Mouse (Mus musculus) T-helper 1 cell (primary cell): Measurements from ENCODE around the gene Rbm26.

Experiments
- in situ Hi-C: fragments of 300-600 bp; cut with MboI, MseI; formaldehyde crosslinking; loops from one replicate; pipeline ENCODE4 v1.15.1; 2025; ENCODE audit warnings: high pct_unique_total_duplicates

Rbm26 gene

DNA sequence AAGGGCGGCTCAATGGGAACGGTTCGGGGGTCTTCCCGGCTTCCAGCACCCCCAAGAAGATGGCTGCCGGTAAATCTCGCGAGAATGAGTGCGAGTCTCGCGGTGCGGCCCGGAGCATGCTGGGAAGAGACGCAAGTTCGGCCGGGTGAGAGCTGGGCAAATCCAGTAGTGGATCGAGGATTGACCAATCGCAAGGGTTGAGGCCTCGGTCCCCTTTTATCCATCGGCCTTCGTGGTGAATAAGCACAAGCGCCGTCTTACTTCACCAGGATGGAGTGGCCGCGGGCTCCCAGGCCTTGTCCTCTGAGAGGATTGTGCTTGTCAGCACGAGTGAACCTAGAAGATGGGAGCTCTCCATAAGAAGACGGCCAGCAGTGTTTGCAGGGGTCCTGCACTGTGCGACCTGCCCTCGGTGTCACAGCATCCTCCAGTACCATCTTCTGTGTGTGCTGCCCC is at the start of gene Rbm26:
TSS of gene Rbm26 (minus strand) at position 90 of the 456 bp plus-strand sequence.
- in situ Hi-C loops, result no loop called here

DNA sequence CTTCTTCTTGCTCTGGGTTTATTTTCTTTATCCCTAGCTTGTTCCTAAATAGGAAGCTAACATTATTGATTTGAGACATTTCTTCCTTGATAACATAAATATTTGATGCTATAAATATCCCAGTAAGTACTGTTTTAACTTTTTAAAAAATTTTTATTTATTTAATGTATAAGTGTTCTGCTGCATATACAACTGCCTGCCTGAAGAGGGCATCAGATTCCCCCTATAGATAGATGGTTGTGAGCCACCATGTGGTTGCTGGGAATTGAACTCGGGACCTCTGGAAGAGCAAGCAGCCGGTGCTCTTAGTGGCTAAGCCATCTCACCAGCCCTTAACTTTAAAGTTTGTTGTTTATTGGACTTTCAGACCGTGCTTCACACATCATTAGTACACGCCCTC is 48.7 kb upstream of the Rbm26 start:
- in situ Hi-C loops, result no loop called here

DNA sequence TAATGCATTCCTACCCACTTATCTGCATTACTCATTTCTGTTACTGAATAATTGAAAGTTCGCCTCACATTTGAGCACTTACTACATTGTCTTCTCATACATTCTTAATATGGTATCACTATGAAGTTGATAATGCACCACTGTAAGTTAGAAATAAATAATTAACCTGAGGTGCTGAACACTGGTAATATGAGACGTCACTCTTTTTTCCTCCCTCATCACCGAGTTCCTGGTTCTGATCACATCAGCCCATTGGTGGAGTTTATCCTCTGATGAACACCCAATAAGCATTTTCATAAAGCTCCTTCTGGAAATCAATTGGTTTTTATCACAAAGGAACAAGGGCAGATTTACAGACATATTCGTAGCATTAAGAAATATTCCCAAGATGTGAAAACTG is 45.1 kb upstream of the Rbm26 start:
- in situ Hi-C loops, result no loop called here

DNA sequence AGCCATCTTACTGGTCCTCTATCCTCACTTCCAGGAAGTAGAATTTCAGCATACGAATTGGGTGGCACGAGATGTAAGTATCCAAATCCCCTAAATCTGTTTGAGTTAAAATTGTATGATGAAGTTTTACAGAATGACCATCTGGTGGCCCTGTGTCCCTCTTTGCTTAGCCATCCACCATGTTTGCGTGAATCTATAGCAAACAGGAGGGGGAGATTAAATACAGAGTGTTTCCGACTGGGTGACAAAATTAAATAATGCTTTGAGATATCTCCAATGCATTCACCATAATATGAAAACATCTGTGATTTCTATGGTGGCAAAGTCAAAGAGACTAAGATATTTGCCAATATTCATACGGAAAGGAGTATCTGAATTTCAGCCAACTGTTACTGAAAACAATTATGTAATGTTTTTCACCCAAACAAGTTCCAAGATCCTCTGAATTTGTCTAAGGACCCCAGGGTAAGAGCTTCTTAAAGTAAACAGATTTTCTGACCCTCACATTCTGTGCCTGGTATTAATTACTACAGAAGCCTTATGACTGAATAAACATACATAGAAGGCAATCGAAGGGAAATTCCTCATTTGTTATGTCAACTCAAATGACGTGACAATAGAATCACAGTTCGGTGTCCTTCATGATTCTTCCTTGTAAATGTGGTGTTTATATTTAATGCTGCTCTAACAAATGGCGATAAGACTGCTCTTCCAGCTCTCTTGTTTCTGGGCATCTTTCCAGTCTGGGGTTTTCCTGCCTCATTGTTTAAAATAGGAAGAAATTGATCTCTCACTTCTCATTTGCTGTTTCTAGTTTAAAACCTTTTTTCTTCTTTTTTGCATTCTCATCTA is 42.6 kb upstream of the Rbm26 start:
- in situ Hi-C loops, result no loop called here

DNA sequence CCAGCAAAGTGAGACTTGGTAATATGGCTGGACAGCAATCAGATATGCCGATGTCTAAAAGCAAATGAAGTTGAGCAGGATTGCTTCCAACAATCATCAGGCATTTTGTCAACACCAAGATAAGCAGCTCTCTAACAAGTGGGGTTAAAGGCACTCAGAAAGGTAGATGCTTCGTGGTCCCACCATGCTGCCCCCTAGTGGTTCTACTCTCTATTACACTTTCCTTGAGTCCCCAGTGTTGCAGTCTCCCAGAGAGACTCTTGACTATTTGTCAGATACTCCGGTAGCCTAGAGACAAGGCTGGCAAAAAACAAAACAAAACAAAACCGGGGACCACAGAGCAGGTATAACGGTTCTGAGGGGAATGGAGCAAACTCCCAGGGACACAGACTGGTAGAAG is 21.3 kb upstream of the Rbm26 start:
- in situ Hi-C loops, result no loop called here

DNA sequence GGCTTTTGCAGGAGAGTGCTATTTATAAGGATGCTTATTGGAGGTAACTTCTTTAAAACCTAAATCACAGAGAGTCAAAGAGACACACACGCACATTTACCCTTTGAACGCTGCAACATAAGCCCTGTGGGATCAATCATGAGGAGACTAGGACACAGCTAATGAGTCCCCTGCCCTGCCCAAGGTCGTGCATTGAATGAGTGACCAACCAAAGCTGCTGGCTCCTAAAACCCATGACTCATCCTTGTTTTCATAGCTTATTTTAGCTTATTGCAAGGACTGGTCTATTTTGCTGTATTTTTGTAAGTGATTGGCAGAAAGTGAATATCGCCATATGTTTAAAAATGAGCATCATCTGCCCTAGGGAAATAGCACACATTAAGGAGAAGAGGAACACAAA is 17.6 kb upstream of the Rbm26 start:
- in situ Hi-C loops, result no loop called here

DNA sequence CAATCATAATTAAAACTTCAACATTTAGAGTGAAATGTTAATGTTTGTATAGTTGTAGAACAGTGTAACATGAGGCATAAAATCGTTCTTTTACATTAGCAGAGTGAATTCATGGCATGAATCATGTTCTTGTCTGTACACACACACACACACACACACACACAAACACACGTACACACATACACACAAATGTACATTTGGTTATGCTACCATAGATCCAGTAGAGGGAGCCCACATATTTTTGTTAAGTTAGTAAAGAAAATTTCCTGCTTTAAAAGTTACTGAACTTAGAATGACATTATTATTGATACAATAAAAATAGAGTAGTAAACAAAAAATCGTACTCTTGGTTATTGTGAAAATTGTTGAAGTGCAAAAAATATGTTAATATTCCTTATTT is 7.7 kb upstream of the Rbm26 start:
- in situ Hi-C loops, result loop anchor here (5.0 to 10.0 kb wide), 2 partner anchors 57 to 710 kb away; partner anchors contain the start of gene Spry2

DNA sequence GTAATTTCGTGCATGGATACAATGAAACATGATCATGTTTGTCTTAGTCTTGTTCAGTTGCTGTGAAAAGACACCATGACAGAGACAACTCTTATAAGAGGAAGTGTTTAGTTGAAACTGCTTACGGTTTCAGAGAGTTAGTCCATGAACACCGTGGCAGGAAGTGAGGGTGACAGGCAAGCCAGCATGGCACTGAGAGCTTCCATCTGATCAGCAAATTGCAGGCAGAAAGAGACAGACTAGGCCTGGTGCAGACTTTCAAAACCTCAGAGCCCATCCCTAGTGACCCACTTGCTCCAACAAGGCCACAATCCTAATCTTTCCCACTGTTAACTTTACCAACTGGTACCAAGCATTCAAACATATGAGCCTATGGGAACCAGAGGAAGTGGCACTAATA is 5.7 kb upstream of the Rbm26 start:
- in situ Hi-C loops, result loop anchor here (5.0 to 10.0 kb wide), 2 partner anchors 60 to 712 kb away; partner anchors contain the start of gene Spry2

DNA sequence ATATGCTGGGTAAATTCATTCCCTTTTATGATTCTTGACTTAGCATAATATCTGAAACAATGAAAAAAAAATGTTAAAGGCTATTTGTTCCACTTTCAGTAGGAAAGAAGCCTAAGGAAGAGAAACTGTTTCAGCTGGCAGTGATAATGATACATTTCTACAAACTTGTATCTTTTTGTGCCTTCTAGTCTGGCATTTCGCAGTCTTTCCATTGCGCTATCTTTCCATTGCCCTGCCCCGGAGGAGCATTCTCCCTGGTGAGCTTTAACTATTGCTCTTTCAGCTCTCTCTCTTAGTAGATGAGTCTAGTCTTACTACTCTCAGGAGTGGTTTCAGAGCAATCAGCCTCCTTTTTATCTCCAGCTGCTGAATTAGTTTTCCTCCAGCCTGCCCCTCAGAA is 2.6 kb upstream of the Rbm26 start:
- in situ Hi-C loops, result loop anchor here (5.0 to 10.0 kb wide), 2 partner anchors 63 to 715 kb away; partner anchors contain the start of gene Spry2

DNA sequence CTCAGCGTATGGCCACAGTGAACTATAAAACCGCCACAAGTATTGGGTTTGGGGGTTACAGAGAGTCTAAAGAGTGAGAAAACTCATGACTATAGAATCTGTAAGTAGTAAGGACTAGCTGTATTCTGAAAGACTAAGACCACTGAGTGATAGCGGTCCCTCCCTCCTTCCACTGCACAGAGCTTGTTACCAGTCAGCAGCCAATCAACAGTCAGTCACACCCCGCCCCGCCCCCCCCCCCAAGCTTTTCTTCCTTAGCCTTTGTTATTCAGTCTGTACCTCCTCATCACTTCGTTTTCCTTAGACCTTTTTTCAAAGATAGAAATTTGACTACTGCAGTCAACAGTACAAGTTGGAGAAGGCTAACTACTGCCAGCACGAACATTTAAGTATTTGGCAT is 1.9 kb upstream of the Rbm26 start:
- in situ Hi-C loops, result no loop called here

DNA sequence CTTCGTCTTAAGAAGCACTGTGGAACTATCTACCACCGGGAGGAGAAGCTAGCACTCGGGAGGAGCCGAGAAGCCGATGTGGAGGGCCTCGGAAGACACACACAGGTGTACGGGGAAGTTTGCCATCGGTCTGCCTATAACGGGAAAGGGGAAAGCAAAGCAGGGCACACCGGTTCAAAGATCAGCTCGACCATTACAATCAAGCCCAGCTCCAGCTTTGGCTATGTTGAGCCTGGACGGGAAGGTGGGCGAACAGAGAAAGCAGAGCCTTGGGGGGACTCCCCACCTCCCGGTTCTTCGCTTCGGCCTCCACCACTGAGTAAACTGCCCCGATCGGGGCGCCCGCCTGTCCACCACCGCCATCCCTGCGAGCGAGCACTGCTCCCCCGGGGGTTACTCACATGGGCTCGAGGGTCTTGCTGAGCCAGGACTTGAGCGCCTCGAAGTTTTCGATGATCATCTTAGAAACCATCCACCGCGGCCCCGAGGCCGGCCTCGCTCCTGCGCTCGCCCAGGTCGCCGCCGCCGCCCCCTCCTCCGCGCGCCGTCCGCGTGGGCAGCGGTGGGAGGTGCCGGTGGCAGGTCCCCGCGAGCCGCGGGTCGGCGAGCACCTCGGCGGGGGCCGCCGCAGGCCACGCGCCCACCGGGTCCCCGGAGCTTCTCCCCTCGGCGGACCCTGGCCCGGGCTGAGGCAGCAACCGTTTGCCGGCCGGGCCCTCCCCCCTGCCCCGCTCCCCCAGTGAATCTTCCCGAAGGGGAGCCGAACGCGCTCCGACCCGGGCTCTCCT is 552 bp downstream of the Rbm26 start:
- in situ Hi-C loops, result no loop called here

DNA sequence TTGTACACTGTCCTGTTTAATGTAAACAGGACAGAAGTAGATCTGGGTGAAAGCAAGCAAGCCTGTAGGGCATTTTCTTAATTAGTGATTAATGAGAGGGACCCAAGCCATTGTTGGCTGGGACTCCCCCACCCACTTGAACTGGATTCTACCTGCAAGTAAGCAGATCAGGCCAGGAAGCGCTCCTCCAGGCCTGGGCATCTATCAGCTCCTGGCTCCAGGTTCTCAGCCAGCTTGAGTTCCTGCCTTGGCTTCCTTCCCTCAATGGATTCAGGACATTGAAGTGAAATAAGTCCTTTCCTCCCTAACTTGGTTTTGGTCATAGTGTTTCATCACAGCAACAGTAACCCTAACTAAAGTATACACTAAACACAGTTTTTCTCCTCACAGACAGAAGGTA is 9.9 kb downstream of the Rbm26 start:
- in situ Hi-C loops, result no loop called here

DNA sequence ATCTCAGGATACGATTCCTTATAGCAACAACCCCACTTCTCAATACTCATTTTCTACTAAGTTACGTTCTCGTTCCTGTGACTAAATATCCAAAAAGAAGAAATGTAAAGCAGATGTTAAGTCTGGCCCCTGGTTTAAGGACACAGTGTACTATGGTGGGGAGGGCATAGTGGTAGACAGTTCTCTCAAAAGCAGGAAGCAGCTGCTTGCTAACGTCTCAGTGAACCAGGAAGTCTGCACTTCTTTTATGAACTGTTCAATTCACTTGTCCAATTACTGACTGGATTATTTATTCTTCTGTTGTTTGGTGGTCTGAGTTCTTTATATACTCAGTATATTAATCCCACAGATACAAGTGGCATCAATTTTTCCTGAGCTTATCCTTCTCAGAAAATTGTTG is 12.3 kb downstream of the Rbm26 start:
- in situ Hi-C loops, result no loop called here

DNA sequence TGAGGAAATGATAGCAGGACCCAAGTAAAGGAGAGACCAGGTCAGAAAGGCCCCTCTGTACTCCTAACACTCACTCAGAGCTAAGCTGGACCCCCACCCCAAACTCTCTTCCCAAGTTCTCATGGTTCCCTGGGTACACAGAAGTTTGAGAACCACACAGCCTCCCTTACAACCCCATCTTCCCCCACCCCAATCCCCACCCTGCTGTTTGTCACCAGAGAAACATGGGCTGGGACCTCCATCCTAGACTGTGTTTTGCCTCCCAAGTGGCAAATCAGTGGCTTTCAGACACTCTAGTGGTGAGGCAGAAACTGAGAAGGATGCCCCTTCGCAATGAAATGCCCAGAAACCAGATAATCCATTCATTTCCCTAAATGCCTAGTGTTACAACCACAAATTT is 15.8 kb downstream of the Rbm26 start:
- in situ Hi-C loops, result no loop called here

DNA sequence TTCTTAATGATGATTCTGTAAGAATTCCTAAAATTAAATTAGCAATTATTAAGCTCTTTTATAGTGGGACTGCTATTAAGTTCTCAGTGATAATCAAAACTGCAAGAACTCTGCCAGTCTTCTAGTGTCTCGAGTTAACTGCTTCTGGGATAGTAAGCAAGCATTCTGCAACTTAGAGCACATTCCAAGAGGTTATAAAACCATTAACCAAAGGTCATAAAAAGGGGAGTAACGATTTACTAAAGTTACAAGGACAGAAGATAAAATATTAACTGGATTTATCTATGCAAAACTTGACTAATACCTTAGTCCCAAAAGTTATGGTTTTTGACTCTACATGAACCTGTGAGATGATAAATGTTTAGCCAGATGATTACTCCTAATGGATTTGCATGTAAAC is 18.6 kb downstream of the Rbm26 start:
- in situ Hi-C loops, result no loop called here

DNA sequence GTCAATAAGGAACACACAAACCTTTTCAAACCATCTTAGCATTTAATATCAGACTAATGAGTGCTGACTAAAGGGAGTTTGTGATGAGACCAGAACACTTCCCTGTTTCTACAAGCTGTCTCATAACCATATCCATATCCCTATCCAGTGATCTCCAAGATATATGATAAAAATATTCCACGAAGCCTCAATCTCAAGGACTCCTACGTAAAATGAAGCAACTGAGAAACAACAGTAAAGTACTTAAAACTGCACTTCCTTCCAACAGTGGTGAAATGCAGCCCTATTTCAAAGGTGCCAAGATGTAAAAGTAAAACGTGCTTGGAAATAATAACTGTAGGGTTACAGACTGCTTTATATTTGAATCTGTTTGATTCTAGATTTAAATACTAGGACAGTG is 43.1 kb downstream of the Rbm26 start:
- in situ Hi-C loops, result no loop called here

DNA sequence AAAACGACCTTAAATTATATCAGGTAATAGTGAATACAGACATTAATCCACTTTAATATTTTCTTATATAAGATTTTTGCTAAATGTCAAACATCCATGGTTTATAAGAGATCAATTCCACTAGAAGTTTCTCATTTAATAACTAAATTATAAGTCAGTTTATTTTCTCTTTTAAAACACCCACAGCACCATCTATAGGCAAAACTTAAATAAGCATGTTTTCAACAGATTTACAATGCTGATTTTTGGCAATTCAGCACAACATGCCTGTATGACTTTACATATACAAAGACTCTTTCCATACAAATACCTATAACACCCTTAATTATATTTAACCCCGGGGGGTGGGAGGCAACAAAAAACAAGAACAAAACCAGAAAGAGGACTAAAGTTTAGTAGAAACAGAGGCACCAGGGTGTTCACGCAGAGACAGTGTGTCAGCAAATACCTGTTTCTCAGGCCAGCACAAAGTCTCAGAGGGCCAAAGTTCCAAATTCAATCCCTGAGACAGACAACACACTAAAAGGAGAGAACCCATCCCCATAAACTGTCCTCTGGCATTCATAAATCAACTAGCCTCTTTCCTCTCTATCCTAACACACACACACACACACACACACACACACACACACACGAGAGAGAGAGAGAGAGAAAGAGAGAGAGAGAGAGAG is 49.3 kb downstream of the Rbm26 start:
- in situ Hi-C loops, result no loop called here

DNA sequence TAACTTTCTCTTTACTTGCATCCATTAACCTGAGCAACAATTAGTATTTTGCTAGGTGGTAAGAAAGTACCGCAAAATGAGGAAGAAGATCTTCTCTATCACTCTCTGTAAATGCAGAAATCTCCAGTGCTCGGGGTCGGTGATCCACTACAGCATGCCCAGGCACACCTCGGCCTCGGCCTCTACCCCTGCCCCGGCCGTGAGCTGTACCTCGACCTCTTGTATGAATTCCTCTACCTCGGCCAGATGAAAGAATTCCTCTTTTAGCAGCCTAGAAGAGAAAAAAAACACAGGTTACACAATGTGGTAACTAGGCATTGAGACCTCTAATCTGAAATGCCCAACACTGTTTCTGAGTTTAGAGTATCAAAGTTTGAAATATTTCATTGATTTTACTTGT is 52.6 kb downstream of the Rbm26 start:
- in situ Hi-C loops, result loop anchor here (25.0 kb wide), 1 partner anchor 612 kb away; the partner anchor contains the start of gene Rnf219

DNA sequence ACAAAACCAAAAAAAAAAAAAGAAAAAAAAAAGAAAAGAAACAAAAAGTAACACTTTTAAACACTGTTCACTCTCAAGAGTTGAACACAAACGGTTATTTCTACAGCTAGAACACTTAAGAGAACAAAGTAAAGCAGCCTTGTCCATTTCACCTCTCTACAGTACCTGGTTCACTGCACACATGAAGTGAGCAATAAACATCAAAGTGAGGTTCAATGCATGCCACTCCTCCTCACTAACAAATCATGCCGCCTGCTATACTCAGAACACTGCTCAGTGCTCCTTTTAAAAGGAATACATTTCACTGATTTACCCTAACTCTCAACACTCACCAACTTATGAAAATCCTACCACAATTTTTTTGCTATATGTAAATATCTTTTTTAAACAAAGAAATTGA is 61.7 kb downstream of the Rbm26 start:
- in situ Hi-C loops, result loop anchor here (25.0 kb wide), 1 partner anchor 603 kb away; the partner anchor contains the start of gene Rnf219

DNA sequence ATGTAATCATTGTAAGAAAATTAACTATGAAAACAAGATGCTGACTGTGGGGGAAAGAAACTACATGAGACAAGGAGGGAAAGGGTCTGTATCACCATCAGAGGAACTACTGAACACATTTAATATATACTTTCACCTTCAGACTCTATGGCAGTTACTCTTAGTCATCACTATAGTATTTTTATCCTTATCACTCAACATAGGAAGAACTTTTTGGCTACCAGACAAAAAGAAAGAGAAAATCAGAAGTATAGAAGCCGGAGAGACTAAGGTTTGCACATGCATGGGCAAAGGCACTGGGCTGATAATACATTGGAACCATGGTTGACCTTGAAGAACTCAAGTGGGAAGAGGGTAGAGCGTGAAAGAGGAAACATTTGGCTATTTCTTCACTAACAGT is 70.9 kb downstream of the Rbm26 start:
- in situ Hi-C loops, result loop anchor here (25.0 kb wide), 1 partner anchor 594 kb away; the partner anchor contains the start of gene Rnf219

DNA sequence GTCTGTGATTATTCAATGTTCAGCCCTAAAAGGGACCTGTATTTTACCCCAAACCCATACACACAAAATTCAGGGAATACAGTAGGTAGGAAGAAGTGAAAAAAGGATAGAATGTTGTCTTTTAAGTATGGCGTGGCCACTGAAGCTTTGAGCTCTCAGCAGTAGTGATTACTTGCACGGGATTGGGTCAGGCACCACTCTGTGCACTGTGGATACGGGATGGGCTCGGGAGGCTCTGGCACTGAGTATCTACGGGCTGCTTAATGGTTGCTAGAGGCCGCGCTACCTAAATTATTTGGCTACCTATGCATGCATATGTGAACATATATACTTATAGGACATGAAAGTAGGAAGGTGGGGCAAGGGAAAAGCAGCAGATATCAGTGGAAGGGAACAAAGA is 78.3 kb downstream of the Rbm26 start:
- in situ Hi-C loops, result loop anchor here (25.0 kb wide), 1 partner anchor 1062 kb away; no protein-coding TSS in a partner anchor

DNA sequence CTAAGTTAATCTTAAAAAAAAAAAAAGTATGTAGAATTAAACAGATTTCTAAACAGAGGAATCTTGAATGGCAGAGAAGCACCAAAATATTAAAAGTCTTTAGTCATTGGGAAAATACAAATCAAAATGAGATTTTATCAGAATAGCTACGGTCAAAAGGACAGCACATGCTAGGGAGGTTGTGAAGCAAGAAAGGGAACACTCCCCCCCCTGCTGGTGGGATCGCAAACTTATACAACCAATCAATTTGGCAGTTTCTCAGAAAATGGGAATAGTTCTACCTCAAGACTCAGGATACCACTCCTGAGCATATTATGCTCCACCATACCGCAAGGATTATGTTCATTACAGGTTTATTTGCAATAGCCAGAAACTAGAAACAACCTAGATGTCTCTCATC is 80.9 kb downstream of the Rbm26 start:
- in situ Hi-C loops, result loop anchor here (25.0 kb wide), 1 partner anchor 1059 kb away; no protein-coding TSS in a partner anchor
